Mouse (Mus musculus) splenic B cell, adult 2 months (primary cell): ENCODE results near the gene Ctse.
"Not testable (repeated sequence)": the region's sequence is repeated elsewhere in the genome, so short reads cannot be mapped to it uniquely, and the experiment has no call there.

ENCODE experiments used
- DNase-seq: peaks from one replicate; pipeline ENCODE4 v3.0.0-alpha.2; 2011; ENCODE audit warnings: low read depth, low spot score
- H3K27me3 ChIP-seq: 2 replicates; pipeline ENCODE4 v1.6.1; 2012; ENCODE audit warnings: mild to moderate bottlenecking, low read length, moderate library complexity, mixed read lengths; ENCODE audit not compliant: control insufficient read depth, poor library complexity, insufficient read depth, severe bottlenecking
- H3K36me3 ChIP-seq: 2 replicates; pipeline ENCODE4 v1.6.1; 2012; ENCODE audit warnings: mild to moderate bottlenecking, low read length, moderate library complexity, mixed read lengths; ENCODE audit not compliant: control insufficient read depth, poor library complexity, insufficient read depth, severe bottlenecking

The Ctse gene

DNA sequence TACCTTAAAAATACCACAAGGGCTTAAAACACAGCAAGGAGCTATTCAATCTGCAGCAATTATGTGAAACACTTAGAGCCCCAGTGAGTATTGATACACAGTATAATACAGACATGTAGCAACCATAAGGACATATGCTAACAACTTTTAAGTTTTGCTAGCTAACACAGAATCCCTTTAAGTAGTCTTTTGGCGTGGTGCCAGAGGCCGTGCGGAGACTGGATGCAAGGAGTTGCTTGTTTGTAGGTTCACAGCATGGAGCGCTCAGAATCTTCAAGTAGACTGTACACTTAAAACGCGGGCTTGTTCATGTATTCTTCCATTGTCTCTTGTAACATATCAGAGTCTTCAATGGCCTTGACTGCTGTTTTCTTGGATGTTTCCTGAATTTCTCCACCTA, 5.9 kb upstream of the Ctse start:
- H3K27me3 ChIP-seq, H3K36me3 ChIP-seq, DNase-seq: not testable (repeated sequence)

DNA sequence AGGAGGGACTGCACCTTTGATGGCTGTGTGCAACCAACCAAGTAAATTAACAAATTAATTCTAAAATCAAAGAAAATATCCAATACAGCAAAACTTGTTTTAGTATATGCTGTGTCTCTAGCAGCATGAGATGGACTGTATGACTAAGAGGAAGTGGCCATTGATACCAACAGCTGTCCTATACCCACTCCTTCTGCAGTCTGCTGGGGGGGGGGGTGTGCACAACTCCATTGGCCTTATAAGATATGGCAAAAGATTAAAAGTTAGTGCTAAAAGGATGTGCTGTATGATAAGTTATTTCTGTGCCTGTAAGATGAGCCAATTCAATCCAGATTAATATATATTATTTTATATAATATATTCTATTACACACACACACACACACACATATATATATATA, 3.6 kb upstream of the Ctse start:
- Histone ChIP-seq H3K36me3 (no peaks in the 10 kb centered on the region), H3K27me3 (no peaks in the 10 kb centered on the region)
- DNase-seq, result no peak

DNA sequence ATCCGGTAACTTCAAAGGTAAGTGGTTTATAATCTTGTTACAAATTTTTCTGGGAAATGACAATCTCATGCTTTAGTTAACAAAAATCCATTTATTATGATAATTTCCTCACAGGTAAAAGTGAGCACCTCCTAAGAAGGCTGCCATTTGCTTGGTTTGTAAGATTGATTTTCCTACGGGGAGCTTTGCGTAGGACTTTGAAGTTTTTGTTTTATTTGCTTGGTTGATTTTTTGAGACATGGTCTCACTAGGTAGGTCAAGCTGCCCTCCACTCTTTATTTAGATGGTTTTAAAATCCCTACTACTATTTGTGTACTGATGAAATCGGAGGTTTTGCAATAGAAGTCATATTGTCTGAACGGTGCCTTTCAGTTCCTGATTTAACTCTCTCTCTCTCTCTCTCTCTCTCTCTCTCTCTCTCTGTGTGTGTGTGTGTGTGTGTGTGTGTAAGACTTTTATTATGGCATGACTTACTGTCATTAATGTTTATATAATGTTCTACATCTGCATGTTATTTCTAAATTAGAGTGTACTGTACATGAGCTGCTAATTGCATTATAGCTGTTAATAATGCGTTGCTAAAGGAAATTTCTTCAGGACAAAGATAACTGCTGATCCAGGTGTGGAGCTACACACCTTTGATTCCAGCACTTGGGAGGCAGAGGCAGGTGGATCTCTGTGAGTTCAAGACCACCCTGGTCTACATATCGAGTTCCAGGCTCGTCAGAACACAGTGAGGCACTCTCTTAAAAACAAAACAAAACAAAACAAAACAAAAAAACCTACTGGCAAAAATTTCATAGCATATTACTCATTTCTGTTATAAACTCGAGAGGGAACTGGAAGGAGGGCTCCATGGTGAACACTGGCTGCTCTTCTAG, 675 bp downstream of the Ctse start:
- H3K36me3 ChIP-seq, result no peaks in the 10 kb centered on the region
- no peaks in the 10 kb centered on the region for H3K27me3 ChIP-seq
- DNase-seq, result peak; percentile 59

DNA sequence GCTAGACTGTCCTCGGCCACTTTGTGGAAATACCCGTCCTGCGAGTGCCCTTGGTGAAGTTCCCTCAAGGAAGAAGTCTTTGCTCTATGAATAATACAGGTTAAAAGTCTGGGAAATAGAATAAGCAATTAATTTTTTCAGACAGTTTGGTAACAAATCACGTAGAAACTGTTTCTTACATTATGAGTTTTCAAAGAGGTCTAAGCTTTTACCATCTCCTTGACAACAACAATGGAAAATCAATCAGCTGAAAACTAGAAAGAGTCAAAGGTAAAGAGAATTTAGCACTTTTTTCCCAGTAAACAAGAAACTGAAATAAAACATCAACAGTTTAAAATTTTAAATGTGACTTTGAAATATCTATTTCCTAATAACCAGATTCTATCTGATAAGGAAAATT, 2.0 kb downstream of the Ctse start:
- no peak for DNase-seq
- no peaks in the 10 kb centered on the region for H3K27me3 ChIP-seq
- no peaks in the 10 kb centered on the region for H3K36me3 ChIP-seq

DNA sequence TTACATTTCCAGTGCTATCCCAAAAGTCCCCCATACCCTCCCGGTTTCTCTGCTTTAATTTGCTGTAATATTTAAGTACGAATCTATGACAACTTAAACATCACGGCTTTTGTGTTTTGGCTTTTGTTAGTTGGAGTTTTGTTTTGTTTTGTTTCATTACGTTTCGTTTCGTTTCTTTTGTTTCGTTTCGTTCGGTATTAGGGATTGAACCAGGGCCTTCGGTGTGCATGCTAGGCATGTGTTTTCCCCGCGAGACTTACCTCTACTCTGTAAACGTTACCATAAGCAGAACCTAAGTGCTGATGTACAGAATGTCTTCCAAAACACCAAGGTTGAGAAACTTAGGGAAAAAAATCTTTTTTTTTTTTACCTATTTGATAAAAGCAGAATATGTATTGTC, 3.5 kb downstream of the Ctse start:
- DNase-seq, result no peak
- H3K27me3 ChIP-seq, result no peaks in the 10 kb centered on the region
- no peaks in the 10 kb centered on the region for H3K36me3 ChIP-seq

DNA sequence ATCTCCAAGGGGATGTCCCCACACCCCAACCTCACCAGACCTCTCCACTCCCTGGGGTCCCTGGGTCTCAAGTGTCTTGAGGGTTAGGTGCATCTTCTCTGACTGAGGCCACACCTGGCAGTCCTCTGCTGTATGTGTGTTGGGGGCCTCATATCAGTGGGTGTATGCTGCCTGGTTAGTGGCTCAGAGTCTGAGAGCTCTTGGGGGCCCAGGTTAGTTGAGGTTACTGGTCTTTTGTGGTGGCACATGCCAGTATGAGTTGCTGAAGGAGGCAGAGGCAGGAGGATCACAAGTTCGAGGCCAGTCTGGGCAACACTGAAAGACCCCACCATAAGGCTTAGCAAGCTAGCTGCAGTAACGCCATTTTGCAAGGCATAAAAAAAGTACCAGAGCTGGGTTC, 4.1 kb downstream of the Ctse start:
- no peaks in the 10 kb centered on the region for H3K36me3 ChIP-seq
- H3K27me3 ChIP-seq, result no peaks in the 10 kb centered on the region
- DNase-seq, result no peak

DNA sequence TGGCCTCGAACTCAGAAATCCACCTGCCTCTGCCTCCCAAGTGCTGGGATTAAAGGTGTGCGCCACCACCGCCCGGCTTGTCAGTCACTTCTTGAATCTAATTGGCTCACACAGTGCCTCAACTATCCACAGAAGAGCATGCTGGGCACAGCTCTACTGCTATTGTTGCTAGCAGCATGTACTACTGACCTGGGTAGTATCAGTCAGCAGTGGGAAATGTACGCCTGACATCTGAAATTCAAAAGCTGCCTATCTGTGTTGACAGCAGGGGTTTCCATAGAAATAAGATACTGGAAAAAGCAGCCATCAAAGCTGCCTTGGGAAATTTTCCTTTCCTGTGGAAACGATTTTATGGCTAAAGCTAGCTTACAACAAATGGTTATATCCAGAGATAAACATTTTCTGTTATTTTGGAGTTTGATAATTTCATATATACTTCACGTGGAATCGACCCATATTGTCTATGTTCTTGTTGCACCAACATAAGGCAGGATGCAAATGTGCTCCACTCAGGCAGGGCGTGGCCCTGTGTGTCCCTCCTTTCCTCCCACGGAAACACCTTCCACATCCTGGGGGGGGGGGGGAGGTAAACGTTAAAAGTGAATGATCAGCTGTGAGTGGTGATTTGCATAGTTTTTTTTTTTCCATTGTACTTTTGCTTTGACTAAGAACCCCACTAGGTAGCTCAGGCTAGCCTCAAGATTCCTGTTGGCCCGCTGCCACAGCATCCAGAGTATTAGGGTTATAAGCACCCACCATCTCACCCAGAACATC, 14.8 kb downstream of the Ctse start:
- Histone ChIP-seq H3K36me3 (no peaks in the 10 kb centered on the region), H3K27me3 (no peaks in the 10 kb centered on the region)
- DNase-seq, result peak; percentile 68

DNA sequence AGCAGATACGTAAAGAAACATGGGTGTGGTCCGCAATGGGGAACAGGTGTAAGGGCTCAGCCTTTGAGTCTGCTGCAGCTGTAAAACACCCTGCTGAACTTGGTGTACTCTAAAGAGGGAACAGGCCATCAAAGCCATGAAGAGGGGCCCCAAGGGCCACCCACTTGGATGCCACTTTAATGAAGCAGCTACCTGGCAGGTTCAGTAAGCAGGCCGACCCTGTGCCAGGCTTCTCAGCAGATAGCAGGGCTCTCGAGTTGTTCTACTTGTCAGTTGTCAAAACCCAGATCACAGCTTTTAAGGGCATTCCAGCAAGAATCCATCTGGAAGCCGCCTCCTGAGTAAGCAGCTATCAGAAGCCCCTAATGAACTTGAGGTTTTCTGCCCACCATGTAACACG, 17.5 kb downstream of the Ctse start:
- Histone ChIP-seq H3K27me3 (no peaks in the 10 kb centered on the region), H3K36me3 (no peaks in the 10 kb centered on the region)
- DNase-seq, result no peak

DNA sequence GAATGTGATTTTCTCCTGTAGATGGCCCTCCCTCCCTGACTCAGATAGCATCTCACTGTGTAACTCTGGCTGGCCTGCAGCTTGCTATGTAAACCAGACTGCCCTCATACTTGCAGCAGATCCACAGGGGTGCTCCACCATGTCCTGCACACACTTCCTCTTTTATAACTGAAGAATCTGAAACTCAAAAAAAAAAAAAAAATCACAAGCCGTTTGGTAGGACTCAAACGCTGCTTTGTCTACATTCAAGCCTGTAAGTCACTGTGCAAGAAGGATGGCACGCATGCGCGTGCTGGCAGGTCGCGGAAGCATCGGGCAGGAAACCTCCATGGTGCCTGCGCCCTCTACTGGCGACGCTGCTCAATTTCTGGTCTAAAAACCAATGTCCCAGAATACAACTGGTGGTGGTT, 19.8 kb downstream of the Ctse start:
- Histone ChIP-seq H3K36me3 (no peaks in the 10 kb centered on the region), H3K27me3 (no peaks in the 10 kb centered on the region)
- DNase-seq, result peak; percentile 97

DNA sequence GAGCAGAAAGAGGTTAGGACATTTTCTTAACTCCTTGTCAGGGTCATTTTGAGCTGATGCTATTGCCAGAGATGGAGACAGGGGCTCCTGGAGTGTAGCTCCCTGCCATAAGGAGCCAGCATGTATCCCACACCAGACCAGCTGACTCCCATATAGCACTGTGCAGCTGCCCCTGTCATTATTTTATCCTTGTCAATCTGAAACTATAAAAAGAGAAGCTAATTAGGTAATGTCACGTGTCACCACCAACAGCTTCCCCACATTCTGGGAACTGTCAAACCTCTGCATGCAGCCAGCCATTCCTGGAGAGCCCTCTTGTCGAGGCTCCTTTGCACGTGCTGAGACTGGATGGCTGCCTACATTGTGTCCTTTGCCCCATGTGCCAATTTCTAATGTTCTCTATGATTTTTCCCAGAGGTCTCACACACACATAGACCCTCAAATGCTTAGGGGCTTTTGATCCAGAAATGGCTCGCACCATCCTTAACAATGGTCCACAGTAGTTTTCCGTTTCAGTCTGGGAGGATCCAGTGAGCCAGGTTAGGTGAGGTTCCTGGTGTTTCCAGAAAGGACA, 21.5 kb downstream of the Ctse start:
- H3K27me3 ChIP-seq, result no peaks in the 10 kb centered on the region
- H3K36me3 ChIP-seq, result no peaks in the 10 kb centered on the region
- no peak for DNase-seq

DNA sequence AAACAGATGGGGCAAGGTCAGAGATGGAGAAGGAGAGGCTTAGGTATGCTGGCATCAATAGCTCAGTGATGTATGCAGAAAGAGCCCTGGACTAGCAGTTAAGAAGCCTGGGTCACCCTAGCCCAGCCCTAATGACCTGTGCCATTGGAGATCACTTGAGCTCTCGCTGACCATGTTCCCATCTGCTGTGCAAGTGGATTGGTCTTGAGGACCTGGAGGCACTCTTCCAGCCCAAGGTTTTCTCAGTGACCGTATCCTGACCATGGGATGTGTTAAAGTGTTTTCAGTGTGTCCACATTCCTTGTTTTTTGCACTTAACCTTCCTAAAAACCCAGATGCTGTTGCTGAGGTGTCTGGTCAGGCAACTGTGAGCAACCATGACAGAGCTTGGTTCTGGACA, 22.2 kb downstream of the Ctse start:
- Histone ChIP-seq H3K27me3 (no peaks in the 10 kb centered on the region), H3K36me3 (no peaks in the 10 kb centered on the region)
- DNase-seq, result no peak

DNA sequence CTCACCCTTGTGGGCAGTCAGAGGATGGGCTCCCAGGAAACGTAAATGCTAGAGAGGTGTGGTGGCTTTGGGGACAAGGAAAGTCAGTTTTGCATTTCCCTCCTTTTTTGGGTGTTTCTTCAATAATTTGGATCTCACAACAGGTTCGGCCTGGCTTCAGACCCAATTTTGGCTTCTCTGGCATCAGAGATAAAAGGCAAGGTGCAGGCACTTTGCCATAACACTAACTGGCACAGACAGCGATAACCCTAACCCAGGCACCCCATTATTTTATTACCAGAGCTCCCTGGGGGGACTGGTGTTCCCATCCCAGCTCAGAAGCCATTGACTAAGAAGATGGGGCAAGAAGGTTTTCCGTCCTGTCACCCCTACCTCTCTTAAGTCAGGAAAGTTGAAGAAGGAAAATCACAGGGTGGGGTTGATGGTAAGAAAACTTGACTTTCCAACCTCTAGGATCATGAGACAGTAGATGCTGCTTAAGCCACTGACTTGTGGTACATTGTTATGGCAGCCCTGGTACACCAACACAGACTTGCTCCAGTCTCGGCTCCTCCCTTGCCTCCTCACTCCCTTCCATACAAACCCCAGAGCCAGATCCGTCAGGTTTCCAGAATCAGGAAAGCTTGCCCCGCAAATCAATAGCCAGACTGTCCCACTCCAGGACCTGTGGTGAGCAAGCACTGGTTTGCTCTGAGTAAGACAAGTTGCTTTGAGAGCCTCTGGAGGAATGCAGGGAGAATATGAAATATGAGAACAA, 22.8 kb downstream of the Ctse start:
- no peaks in the 10 kb centered on the region for H3K27me3 ChIP-seq
- no peak for DNase-seq

DNA sequence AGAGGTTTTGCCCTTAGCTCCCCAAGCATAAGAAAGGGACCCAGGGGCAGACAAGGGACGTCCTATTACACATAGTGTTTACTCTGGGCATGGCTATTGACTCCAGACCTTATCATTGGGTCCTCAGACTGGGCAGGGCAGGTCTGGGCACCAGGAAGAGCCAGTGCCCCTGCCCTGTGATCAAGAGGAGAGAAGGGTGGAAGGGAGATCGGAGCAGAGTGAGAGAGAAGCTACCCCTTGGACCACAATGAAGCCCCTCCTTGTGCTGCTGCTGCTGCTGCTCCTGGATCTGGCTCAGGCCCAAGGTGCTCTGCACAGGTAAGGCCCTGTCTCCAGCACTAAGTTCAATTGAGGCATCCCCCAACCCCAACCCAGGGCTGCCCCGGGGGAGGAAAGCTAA, 23.6 kb downstream of the Ctse start:
- DNase-seq, result no peak
- Histone ChIP-seq H3K36me3 (no peaks in the 10 kb centered on the region), H3K27me3 (no peaks in the 10 kb centered on the region)

More for the DNA sequence above, 22.8 kb downstream of the Ctse start:
- no peaks in the 10 kb centered on the region for H3K36me3 ChIP-seq

DNA sequence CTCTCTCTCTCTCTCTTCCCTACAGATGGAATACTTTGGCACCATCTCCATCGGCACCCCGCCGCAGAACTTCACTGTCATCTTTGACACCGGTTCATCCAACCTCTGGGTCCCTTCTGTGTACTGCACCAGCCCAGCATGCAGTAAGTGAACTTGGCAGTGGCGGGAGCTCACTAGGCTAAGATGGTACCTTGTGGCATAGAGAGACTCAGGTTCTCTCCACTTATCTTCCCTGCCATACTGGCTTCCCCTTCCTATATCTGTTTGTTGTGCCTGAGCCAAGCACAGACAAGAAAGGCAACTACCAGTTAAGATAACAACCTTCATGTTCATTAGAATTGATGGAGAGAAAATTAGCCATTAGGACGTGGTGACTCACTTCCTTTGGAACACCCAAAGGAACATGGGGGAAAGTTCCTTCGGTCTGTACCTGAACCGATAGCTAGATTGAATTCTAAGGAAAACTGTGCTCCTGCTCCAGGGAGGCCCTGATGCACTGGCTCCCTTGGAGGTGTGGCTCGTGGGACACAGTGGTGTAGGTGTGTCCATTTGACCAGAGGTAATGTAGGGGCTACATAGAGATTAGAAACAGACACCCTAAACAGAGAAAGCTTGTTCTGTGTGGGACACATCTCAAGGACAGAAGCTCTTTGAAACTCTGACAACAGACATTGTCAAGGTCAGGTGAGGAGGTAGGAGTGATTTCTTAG, 25.3 kb downstream of the Ctse start:
- no peaks in the 10 kb centered on the region for H3K36me3 ChIP-seq
- DNase-seq, result no peak
- no peaks in the 10 kb centered on the region for H3K27me3 ChIP-seq
